Mouse (Mus musculus) olfactory bulb, adult 2 months (tissue): ENCODE results near the gene Zfp653. TPM values are rescaled to one million over a fixed set of nuclear protein-coding genes. Genes with fewer than 3 reads are reported as not detected.

Experiments used
- H3K27ac ChIP-seq: fragments of 200-500 bp; 2 replicates; pipeline ENCODE4 v1.5.1; 2012; ENCODE audit warnings: low read depth, low read length; ENCODE audit not compliant: insufficient read depth
- H3K4me1 ChIP-seq: fragments of 200-500 bp; 2 replicates; pipeline ENCODE4 v1.6.1; 2012; ENCODE audit warnings: low read length; ENCODE audit not compliant: control insufficient read depth, insufficient read depth
- H3K4me3 ChIP-seq: fragments of 200-500 bp; 2 replicates; pipeline ENCODE4 v1.5.1; 2012; ENCODE audit warnings: mild to moderate bottlenecking, low read depth, low read length, moderate library complexity; ENCODE audit not compliant: insufficient read depth
- CTCF ChIP-seq: fragments of 200-500 bp; IDR thresholded peaks from 2 replicates; pipeline ENCODE4 v1.5.1; 2012; ENCODE audit warnings: low read depth, mild to moderate bottlenecking, low read length, moderate library complexity; ENCODE audit not compliant: insufficient read depth
- POLR2A ChIP-seq: fragments of 200-500 bp; IDR thresholded peaks from 2 replicates; pipeline ENCODE4 v1.6.1; 2012; ENCODE audit warnings: mild to moderate bottlenecking, low read depth, low read length, moderate library complexity; ENCODE audit not compliant: insufficient read depth
- WGBS: fragments of 180-500 bp; shearing (Covaris S2); methylation state at CpG from one replicate; pipeline ENCODE4 v1.1.7; 2018; 5-methylcytosine and 5-hydroxymethylcytosine counted together
- polyA plus RNA-seq: library from polyadenylated mRNA; stranded (reverse); fragments of >200 nt; gene quantifications from 2 replicates; pipeline ENCODE4 v1.2.4, GENCODE M21; 2012; ENCODE audit warnings: low replicate concordance; ENCODE audit not compliant: missing spikeins, insufficient read depth, insufficient read length

The Zfp653 gene
- not detected in 2 replicates for polyA plus RNA-seq

- H3K4me3 ChIP-seq: peak within 1 kb of the TSS; percentile 68
- under 1% methylated on average over 86 of the region's 87 CpGs for whole genome bisulfite sequencing
- peak within 1 kb of the TSS; percentile 72 for H3K27ac ChIP-seq
- TF ChIP-seq CTCF (no peak), POLR2A (peak; percentile 51)
- 0 out of 2 replicates have a peak, but pooled peaks cover 4% of the 10 kb centered on the region for H3K4me1 ChIP-seq
These were observed at the start of gene Zfp653, which contains the start of gene Gm49318 for GRCm38 (mm10) chr9:22070791-22071573. Gene Zfp653 (minus strand): TSS chr9:22071376. Gene Gm49318 (minus strand): TSS chr9:22071259.

GRCm38 (mm10) chr9:22119543-22119942 lies 48.4 kb upstream of the Zfp653 start:
- no peak overlapping the region for H3K27ac ChIP-seq
- TF ChIP-seq POLR2A (no peak), CTCF (no peak)
- H3K4me1 ChIP-seq: peaks cover 9% of the 10 kb centered on the region
- no peak overlapping the region for H3K4me3 ChIP-seq
- 68% methylated on average over 4 of the region's 4 CpGs for WGBS

- Histone ChIP-seq H3K4me1 (peaks cover 9% of the 10 kb centered on the region), H3K4me3 (no peak overlapping the region), H3K27ac (no peak overlapping the region)
- WGBS: 35% methylated on average over 10 of the region's 10 CpGs
- TF ChIP-seq POLR2A (no peak), CTCF (no peak)
These were observed 46.7 kb upstream of the Zfp653 start for GRCm38 (mm10) chr9:22117754-22118456.

GRCm38 (mm10) chr9:22116740-22117426 lies 45.7 kb upstream of the Zfp653 start, which contains the start of gene Elof1:
Gene Elof1 (minus strand): TSS chr9:22117172.
- Histone ChIP-seq H3K4me1 (peaks cover 9% of the 10 kb centered on the region), H3K27ac (0 out of 2 replicates have a peak within 1 kb of the TSS, but pooled peaks have one; percentile 11), H3K4me3 (peak within 1 kb of the TSS; percentile 75)
- under 1% methylated on average over 52 of the region's 52 CpGs for WGBS
- TF ChIP-seq CTCF (no peak), POLR2A (peak; percentile 63; the same call in 1 of the 2 replicates)

- Histone ChIP-seq H3K4me3 (peak overlapping the region; percentile 75), H3K27ac (no peak overlapping the region), H3K4me1 (peaks cover 9% of the 10 kb centered on the region)
- TF ChIP-seq CTCF (no peak), POLR2A (no peak)
- WGBS: 9% methylated on average over 15 of the region's 15 CpGs
These were observed 44.9 kb upstream of the Zfp653 start for GRCm38 (mm10) chr9:22116086-22116485.

GRCm38 (mm10) chr9:22115635-22116034 lies 44.5 kb upstream of the Zfp653 start:
- TF ChIP-seq POLR2A: no peak
- no peak for TF ChIP-seq CTCF
- Histone ChIP-seq H3K4me3 (no peak overlapping the region), H3K27ac (no peak overlapping the region), H3K4me1 (peaks cover 9% of the 10 kb centered on the region)
- 88% methylated on average over 4 of the region's 4 CpGs for WGBS

GRCm38 (mm10) chr9:22108194-22108593 lies 37.0 kb upstream of the Zfp653 start:
- WGBS: 91% methylated on average over 9 of the region's 9 CpGs
- no peak overlapping the region for H3K4me3 ChIP-seq
- TF ChIP-seq CTCF (no peak), POLR2A (no peak)
- no peak overlapping the region for H3K27ac ChIP-seq
- no peaks in the 10 kb centered on the region for H3K4me1 ChIP-seq

GRCm38 (mm10) chr9:22099922-22100321 lies 28.7 kb upstream of the Zfp653 start:
- Histone ChIP-seq H3K27ac (no peak overlapping the region), H3K4me3 (no peak overlapping the region), H3K4me1 (peaks cover 8% of the 10 kb centered on the region)
- no peak for TF ChIP-seq CTCF
- TF ChIP-seq POLR2A: no peak
- WGBS: 10% methylated on average over 18 of the region's 18 CpGs
